Mouse (Mus musculus) stomach, embryonic 15.5 days (tissue): Measurements from ENCODE around the gene Ifrd1. TPM values are rescaled to one million over a fixed set of nuclear protein-coding genes. Genes with fewer than 3 reads are reported as not detected.
A peak's percentile ranks its signal among the peaks of the same experiment; 100 is the strongest.
"Not testable (repeated sequence)": the region's sequence is repeated elsewhere in the genome, so short reads cannot be mapped to it uniquely, and the experiment has no call there.

ENCODE experiments used
- ATAC-seq: fragments of 200-750 bp; cut with Nextera tagmentation; 2 replicates; pipeline ENCODE4 v1.8.0; 2017; ENCODE audit warnings: low read depth, moderate number of reproducible peaks, moderate TSS enrichment; ENCODE audit not compliant: insufficient read depth, low FRiP score
- H3K27ac ChIP-seq: fragments of 300-500 bp; sonication (generic); 2 replicates; pipeline ENCODE4 v1.5.1; 2015; ENCODE audit warnings: mild to moderate bottlenecking, inconsistent platforms
- H3K27me3 ChIP-seq: fragments of 300-500 bp; sonication (generic); replicated peaks from 2 replicates; pipeline ENCODE4 v1.6.1; 2015; ENCODE audit warnings: inconsistent platforms
- H3K36me3 ChIP-seq: fragments of 300-500 bp; sonication (generic); 2 replicates; pipeline ENCODE4 v1.6.1; 2015; ENCODE audit warnings: inconsistent platforms
- H3K4me1 ChIP-seq: fragments of 300-500 bp; sonication (generic); 2 replicates; pipeline ENCODE4 v1.6.1; 2015; ENCODE audit warnings: inconsistent platforms
- H3K4me2 ChIP-seq: fragments of 300-500 bp; sonication (generic); 2 replicates; pipeline ENCODE4 v1.6.1; 2015; ENCODE audit warnings: mild to moderate bottlenecking, inconsistent platforms
- H3K4me3 ChIP-seq: fragments of 300-500 bp; sonication (generic); replicated peaks from 2 replicates; pipeline ENCODE4 v1.5.1; 2015; ENCODE audit warnings: inconsistent platforms
- H3K9ac ChIP-seq: fragments of 300-500 bp; sonication (generic); 2 replicates; pipeline ENCODE4 v1.6.1; 2015; ENCODE audit warnings: inconsistent platforms
- H3K9me3 ChIP-seq: fragments of 300-500 bp; sonication (generic); 2 replicates; pipeline ENCODE4 v1.6.1; 2016; ENCODE audit warnings: inconsistent platforms
- WGBS: fragments of 180-500 bp; shearing (Covaris S2); methylation state at CpG from one replicate; pipeline ENCODE4 v1.1.7; 2015; 5-methylcytosine and 5-hydroxymethylcytosine counted together
- polyA plus RNA-seq: library from polyadenylated mRNA; unstranded; fragments of >200 nt; fragmentation: Nextera tagmentation; extraction: Ambion mirVana; gene quantifications from 2 replicates; pipeline ENCODE4 v1.2.1, GENCODE M21; 2015

The Ifrd1 gene
- polyA plus RNA-seq, 1 experiment from 2014 or later: 90.1 TPM

DNA sequence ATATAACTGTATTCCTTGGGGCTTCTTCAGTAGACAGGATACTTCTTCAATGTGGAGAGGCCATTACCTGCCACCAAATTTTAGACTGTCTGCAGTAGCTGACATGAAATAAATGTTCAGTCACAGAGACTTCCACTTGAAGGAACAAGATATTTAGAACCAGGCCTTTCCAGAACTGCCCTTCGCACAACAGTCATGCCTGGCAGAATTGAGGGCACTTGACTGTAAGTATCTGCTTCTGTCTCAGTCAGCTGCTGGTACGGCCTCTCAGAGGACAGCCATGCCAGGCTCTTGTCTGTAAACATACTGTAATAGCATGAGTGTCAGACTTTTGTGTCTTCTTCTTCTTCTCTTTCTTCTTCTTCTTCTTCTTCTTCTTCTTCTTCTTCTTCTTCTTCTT, 8.2 kb upstream of the Ifrd1 start:
- Histone ChIP-seq H3K4me3 (no peak overlapping the region), H3K9me3 (no peaks in the 10 kb centered on the region), H3K27ac (no peak overlapping the region), H3K4me1 (no peaks in the 10 kb centered on the region), H3K4me2 (no peak overlapping the region), H3K36me3 (no peaks in the 10 kb centered on the region), H3K27me3 (no peaks in the 10 kb centered on the region), H3K9ac (no peak overlapping the region)
- WGBS: 85% methylated on average over 2 of the region's 2 CpGs
- no peak for ATAC-seq

GRCm38 (mm10) chr12:40256033-40256432, 7.7 kb upstream of the Ifrd1 start:
- no peak overlapping the region for H3K4me3 ChIP-seq
- H3K27ac ChIP-seq: no peak overlapping the region
- H3K4me2 ChIP-seq: no peak overlapping the region
- H3K27me3 ChIP-seq: no peaks in the 10 kb centered on the region
- no peaks in the 10 kb centered on the region for H3K9me3 ChIP-seq
- no peak overlapping the region for H3K9ac ChIP-seq
- ATAC-seq: no peak; the same call in 1 of the 2 replicates
- H3K4me1 ChIP-seq: no peaks in the 10 kb centered on the region
- no peaks in the 10 kb centered on the region for H3K36me3 ChIP-seq

- 81% methylated on average over 4 of the region's 4 CpGs for WGBS
- H3K4me3 ChIP-seq: not testable (repeated sequence)
These were observed 7.0 kb upstream of the Ifrd1 start for GRCm38 (mm10) chr12:40255310-40255709.

DNA sequence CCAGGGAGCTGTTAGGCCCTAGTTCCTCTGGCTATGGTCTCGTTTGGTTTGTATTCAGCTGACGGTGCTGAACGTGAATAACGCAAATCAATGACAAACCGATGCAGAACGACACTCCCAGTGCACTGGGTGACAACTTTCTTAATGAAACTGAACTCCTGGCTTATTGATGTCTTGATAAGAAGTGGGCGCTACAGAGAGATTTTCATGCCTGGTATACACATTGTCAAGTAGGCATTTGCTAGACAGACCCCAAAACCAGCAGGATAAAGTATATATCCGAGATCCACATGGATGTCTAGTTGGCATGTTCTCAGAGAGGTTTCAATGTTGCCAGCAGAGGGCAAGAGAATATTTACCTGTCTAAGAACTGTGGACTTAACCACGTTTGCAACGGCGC, 6.4 kb upstream of the Ifrd1 start:
- Histone ChIP-seq H3K27ac (no peak overlapping the region), H3K4me1 (no peaks in the 10 kb centered on the region; the same call in 1 of the 2 replicates), H3K4me2 (no peak overlapping the region), H3K4me3 (no peak overlapping the region), H3K9me3 (no peaks in the 10 kb centered on the region), H3K9ac (no peak overlapping the region), H3K36me3 (no peaks in the 10 kb centered on the region), H3K27me3 (no peaks in the 10 kb centered on the region)
- ATAC-seq: no peak
- WGBS: 80% methylated on average over 11 of the region's 11 CpGs

More at GRCm38 (mm10) chr12:40255310-40255709, 7.0 kb upstream of the Ifrd1 start:
- H3K27me3 ChIP-seq, ATAC-seq, H3K4me1 ChIP-seq, H3K9ac ChIP-seq, H3K36me3 ChIP-seq, H3K27ac ChIP-seq, H3K4me2 ChIP-seq, H3K9me3 ChIP-seq: not testable (repeated sequence)

DNA sequence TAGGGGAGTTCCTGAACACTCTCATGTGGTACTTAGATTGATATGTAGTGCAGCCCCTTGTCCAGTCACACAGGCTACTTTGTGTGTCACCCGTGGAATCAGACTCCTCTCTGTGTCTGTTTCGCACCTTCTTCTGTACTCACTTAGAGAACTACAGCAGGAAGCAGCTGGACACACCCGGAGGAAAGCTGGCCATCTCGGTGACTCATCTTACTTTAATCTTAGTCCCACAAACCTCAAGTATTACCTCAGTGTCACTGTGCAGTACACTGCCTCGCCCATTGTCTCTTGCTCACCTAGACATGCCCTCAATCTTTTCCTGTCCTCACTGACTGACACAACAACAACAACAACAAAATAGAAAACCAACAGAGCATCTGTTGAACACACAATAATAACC, 4.9 kb upstream of the Ifrd1 start:
- Histone ChIP-seq H3K27me3 (no peaks in the 10 kb centered on the region), H3K9ac (no peak overlapping the region), H3K4me3 (no peak overlapping the region), H3K4me1 (no peaks in the 10 kb centered on the region; the same call in 1 of the 2 replicates), H3K27ac (no peak overlapping the region), H3K36me3 (no peaks in the 10 kb centered on the region), H3K9me3 (no peaks in the 10 kb centered on the region), H3K4me2 (no peak overlapping the region)
- ATAC-seq: no peak
- WGBS: 72% methylated on average over 5 of the region's 5 CpGs

GRCm38 (mm10) chr12:40250256-40250655, 2.0 kb upstream of the Ifrd1 start:
- ATAC-seq: no peak

GRCm38 (mm10) chr12:40247976-40248375, 328 bp downstream of the Ifrd1 start:
- peak; percentile 84 for ATAC-seq
- Histone ChIP-seq H3K4me3 (no peak overlapping the region), H3K4me2 (no peak overlapping the region), H3K9ac (no peak overlapping the region), H3K27me3 (no peaks in the 10 kb centered on the region), H3K9me3 (no peaks in the 10 kb centered on the region), H3K27ac (0 out of 2 replicates have a peak overlapping the region, but pooled peaks have one; percentile 1), H3K36me3 (no peaks in the 10 kb centered on the region), H3K4me1 (no peaks in the 10 kb centered on the region; the same call in 1 of the 2 replicates)
- 53% methylated on average over 6 of the region's 6 CpGs for WGBS

More at GRCm38 (mm10) chr12:40250256-40250655, 2.0 kb upstream of the Ifrd1 start:
- no peak overlapping the region for H3K9ac ChIP-seq
- H3K4me1 ChIP-seq: no peaks in the 10 kb centered on the region; the same call in 1 of the 2 replicates
- H3K9me3 ChIP-seq: no peaks in the 10 kb centered on the region
- H3K4me3 ChIP-seq: no peak overlapping the region
- no peaks in the 10 kb centered on the region for H3K27me3 ChIP-seq
- H3K36me3 ChIP-seq: no peaks in the 10 kb centered on the region
- H3K27ac ChIP-seq: no peak overlapping the region
- no peak overlapping the region for H3K4me2 ChIP-seq

- Histone ChIP-seq H3K36me3 (no peaks in the 10 kb centered on the region), H3K9ac (no peak overlapping the region), H3K9me3 (no peaks in the 10 kb centered on the region), H3K27me3 (no peaks in the 10 kb centered on the region), H3K4me1 (no peaks in the 10 kb centered on the region; the same call in 1 of the 2 replicates), H3K27ac (no peak overlapping the region), H3K4me2 (no peak overlapping the region), H3K4me3 (no peak overlapping the region)
- ATAC-seq: no peak
- WGBS: 37% methylated on average over 4 of the region's 4 CpGs
These were observed 920 bp downstream of the Ifrd1 start for GRCm38 (mm10) chr12:40247384-40247783.

- WGBS: 86% methylated on average over 7 of the region's 7 CpGs
- no peak overlapping the region for H3K4me3 ChIP-seq
- no peaks in the 10 kb centered on the region for H3K9me3 ChIP-seq
- no peaks in the 10 kb centered on the region; the same call in 1 of the 2 replicates for H3K4me1 ChIP-seq
- no peak overlapping the region for H3K4me2 ChIP-seq
- no peak overlapping the region for H3K9ac ChIP-seq
- no peak overlapping the region for H3K27ac ChIP-seq
- H3K36me3 ChIP-seq: no peaks in the 10 kb centered on the region
- no peaks in the 10 kb centered on the region for H3K27me3 ChIP-seq
- no peak for ATAC-seq
These were observed 2.8 kb downstream of the Ifrd1 start for GRCm38 (mm10) chr12:40245434-40245970.

- Histone ChIP-seq H3K4me2 (no peak overlapping the region), H3K27ac (no peak overlapping the region), H3K27me3 (no peaks in the 10 kb centered on the region), H3K4me1 (no peaks in the 10 kb centered on the region), H3K9ac (no peak overlapping the region), H3K36me3 (no peaks in the 10 kb centered on the region), H3K4me3 (no peak overlapping the region), H3K9me3 (no peaks in the 10 kb centered on the region)
- 90% methylated on average over 5 of the region's 5 CpGs for WGBS
- ATAC-seq: no peak
These were observed 3.4 kb downstream of the Ifrd1 start for GRCm38 (mm10) chr12:40244926-40245325.

- Histone ChIP-seq H3K4me3 (no peak overlapping the region), H3K36me3 (no peaks in the 10 kb centered on the region), H3K9me3 (no peaks in the 10 kb centered on the region), H3K4me2 (peak overlapping the region; percentile 16; the same call in 1 of the 2 replicates), H3K9ac (no peak overlapping the region), H3K27me3 (no peaks in the 10 kb centered on the region), H3K27ac (no peak overlapping the region), H3K4me1 (no peaks in the 10 kb centered on the region)
- peak; percentile 63 for ATAC-seq
- 35% methylated on average over 11 of the region's 11 CpGs for WGBS
These were observed 4.5 kb downstream of the Ifrd1 start for GRCm38 (mm10) chr12:40243821-40244221.

GRCm38 (mm10) chr12:40243241-40243640, 5.1 kb downstream of the Ifrd1 start:
- no peak for ATAC-seq
- 63% methylated on average over 4 of the region's 4 CpGs for WGBS

DNA sequence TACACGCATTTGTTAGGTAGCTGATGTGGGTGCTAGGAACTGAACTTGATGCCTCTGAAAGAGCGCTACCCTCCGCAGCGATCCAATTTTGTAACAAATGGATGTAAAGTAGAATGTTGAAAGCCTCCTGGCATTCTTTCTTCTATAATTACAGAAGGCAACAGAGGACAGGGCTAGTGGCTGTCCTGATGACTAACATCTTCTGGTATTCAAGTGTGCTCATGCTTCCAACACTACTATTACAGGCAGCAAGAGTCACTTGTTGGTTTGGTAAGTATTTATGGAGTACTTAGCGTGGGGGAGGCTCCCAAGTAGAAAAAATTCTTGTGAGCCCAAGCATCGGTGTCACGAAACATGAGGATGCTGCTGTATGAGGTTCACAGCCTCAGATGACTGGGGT, 9.1 kb downstream of the Ifrd1 start:
- WGBS: 91% methylated on average over 7 of the region's 7 CpGs
- Histone ChIP-seq H3K9me3 (no peaks in the 10 kb centered on the region), H3K27me3 (no peaks in the 10 kb centered on the region)

More at GRCm38 (mm10) chr12:40243241-40243640, 5.1 kb downstream of the Ifrd1 start:
- no peak overlapping the region for H3K27ac ChIP-seq
- H3K4me2 ChIP-seq: no peak overlapping the region
- H3K4me3 ChIP-seq: no peak overlapping the region
- no peaks in the 10 kb centered on the region for H3K9me3 ChIP-seq
- H3K27me3 ChIP-seq: no peaks in the 10 kb centered on the region
- H3K36me3 ChIP-seq: no peaks in the 10 kb centered on the region
- H3K4me1 ChIP-seq: no peaks in the 10 kb centered on the region
- H3K9ac ChIP-seq: no peak overlapping the region

More for the DNA sequence above, 9.1 kb downstream of the Ifrd1 start:
- H3K27ac ChIP-seq: no peak overlapping the region
- ATAC-seq: no peak
- no peaks in the 10 kb centered on the region for H3K36me3 ChIP-seq
- no peak overlapping the region for H3K9ac ChIP-seq
- H3K4me1 ChIP-seq: no peaks in the 10 kb centered on the region
- no peak overlapping the region for H3K4me2 ChIP-seq
- no peak overlapping the region for H3K4me3 ChIP-seq
